Mouse (Mus musculus): ENCODE measurements at regions not wholly inside any gene's neighbourhood (a gene's known extent, or its start where the extent isn't known, plus 50 kb on each side); places are given as distances from the start of the nearest gene placed in this dataset.

DNA sequence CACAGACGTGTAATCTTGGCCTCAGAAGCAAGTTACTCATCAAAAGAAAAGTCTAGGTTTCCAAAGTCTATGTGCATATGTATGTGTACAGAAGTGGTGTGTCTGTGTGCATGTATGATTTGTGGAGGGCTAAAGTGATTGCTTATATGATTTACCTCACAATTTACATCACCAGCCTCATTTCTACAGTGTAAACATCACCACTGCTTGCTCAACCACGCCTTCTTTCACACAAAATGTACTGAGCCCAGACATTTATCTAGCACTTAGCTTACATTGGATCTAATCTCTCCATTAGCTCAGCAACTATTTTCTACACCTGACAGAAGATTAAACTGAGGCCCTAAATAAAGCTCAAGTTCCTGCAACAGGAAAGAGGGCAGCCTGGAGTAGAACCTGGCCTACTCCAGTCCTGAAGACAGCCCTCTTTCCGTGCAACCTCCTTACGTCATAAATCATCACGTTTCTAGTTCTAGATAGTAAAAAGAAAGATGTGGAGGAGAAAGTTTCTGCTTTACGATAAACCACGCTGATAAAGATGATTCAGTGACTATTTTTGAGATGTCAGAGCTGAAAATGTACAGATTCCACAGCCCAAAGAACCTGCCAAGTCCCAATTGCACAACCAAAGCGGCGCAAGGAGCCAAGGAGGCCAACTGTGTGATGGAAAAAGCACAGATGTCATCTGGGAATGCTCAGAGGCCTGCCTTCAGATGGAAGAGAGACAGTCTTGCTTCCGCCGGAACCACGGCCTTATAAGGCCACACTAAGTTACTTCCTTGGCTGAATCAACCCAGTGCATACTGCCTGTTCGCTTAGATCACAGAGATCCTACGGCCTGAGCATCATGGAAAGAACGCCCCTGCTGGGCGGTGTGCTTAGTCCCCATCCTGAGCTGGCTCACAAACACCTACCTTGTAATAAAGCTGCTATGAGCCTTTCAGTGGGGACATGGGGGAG, 72.5 kb upstream of the Thbs1 start:
- no peaks in the 10 kb centered on the region for H3K79me2 ChIP-seq (ENCODE audit: control insufficient read depth, insufficient read depth, low read length)
- no peak overlapping the region for H3K9ac ChIP-seq (ENCODE audit: low read depth, low read length)
- H3K27ac ChIP-seq (replicated peaks; ENCODE audit: insufficient read depth, low read depth, low read length), result no peak overlapping the region
- no peaks in the 10 kb centered on the region for H3K36me3 ChIP-seq (ENCODE audit: control insufficient read depth, insufficient read depth, low read length)
- TF ChIP-seq CTCF (IDR thresholded peaks at IDR 0.05; ENCODE audit: low read depth, low read length) (no peak), POLR2A (IDR thresholded peaks at IDR 0.05; ENCODE audit: extremely low read depth, insufficient read depth, low read length) (no peak)
- H3K27me3 ChIP-seq (ENCODE audit: control insufficient read depth, insufficient read depth, low read length), result no peaks in the 10 kb centered on the region
- peaks cover 2% of the 10 kb centered on the region; the same call in 1 of the 2 replicates for H3K4me1 ChIP-seq (ENCODE audit: control insufficient read depth, insufficient read depth, low read length)
- WGBS, result 89% methylated on average over 16 of the region's 16 CpGs
- H3K4me3 ChIP-seq (ENCODE audit: insufficient read depth, low read depth, low read length), result no peak overlapping the region
- peak; percentile 19 for DNase-seq (ENCODE audit: extremely low read depth, low read depth, low spot score)

DNA sequence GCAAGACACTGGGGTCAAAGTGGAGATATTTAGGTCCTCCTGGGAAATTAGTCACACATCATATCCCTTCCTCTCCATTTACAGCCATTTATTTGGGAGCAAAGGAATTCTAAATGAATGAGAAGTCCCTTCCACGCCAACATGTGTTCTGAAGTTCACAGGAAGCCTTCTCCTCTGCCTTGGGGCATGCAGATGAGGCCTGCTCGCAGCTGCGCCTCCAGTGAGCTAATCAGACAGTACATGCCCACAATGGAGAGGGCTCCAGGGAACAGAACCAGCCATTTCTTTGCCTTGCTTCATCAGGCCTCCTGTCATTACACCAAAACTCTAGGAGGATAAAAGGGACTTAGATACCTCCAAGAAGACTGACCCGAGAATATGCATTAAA, 71.9 kb upstream of the Thbs1 start:
- peaks cover 2% of the 10 kb centered on the region; the same call in 1 of the 2 replicates for H3K4me1 ChIP-seq (ENCODE audit: control insufficient read depth, insufficient read depth, low read length)
- H3K9ac ChIP-seq (ENCODE audit: low read depth, low read length), result no peak overlapping the region
- no peaks in the 10 kb centered on the region for H3K27me3 ChIP-seq (ENCODE audit: control insufficient read depth, insufficient read depth, low read length)
- no peak overlapping the region for H3K27ac ChIP-seq (replicated peaks; ENCODE audit: insufficient read depth, low read depth, low read length)
- H3K4me3 ChIP-seq (ENCODE audit: insufficient read depth, low read depth, low read length), result no peak overlapping the region
- no peaks in the 10 kb centered on the region for H3K79me2 ChIP-seq (ENCODE audit: control insufficient read depth, insufficient read depth, low read length)
- no peaks in the 10 kb centered on the region for H3K36me3 ChIP-seq (ENCODE audit: control insufficient read depth, insufficient read depth, low read length)
- DNase-seq (ENCODE audit: extremely low read depth, low read depth, low spot score), result no peak
- no peak for TF ChIP-seq CTCF (IDR thresholded peaks at IDR 0.05; ENCODE audit: low read depth, low read length)
- no peak for TF ChIP-seq POLR2A (IDR thresholded peaks at IDR 0.05; ENCODE audit: extremely low read depth, insufficient read depth, low read length)
- WGBS, result 83% methylated on average over 4 of the region's 4 CpGs

DNA sequence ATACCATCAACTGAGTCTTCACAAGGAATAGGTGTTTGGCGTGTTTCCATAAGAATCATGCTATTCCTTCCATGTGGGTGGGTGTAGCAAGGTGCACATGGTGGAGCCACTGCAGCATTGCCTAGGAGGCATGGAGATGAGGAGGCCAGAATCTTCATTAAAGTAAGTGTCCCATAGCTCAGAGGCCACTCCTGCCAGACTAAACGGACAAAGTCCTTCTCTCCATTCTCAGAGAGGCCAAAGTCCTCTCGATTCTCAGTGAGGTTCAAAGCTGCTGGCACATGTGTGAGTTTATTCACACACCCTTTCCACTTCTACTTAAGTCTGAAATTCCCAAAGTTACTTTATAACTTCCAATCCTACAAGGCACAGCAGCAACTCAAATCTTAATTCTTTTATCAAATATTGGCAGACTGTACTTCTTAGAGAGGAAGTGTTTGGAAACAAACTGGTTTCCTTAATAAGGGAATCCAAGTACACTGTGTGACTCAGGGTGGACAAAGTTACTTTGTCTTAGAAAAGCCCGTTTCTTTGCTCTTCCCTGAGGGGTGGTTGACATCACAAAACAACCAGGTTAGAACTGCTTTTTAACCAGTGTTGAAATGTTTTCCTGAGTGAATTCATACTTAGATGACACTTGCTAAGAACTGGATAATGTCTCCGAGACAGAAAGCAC, 69.2 kb upstream of the Thbs1 start:
- Histone ChIP-seq H3K27ac (replicated peaks; ENCODE audit: insufficient read depth, low read depth, low read length) (no peak overlapping the region), H3K4me3 (ENCODE audit: insufficient read depth, low read depth, low read length) (no peak overlapping the region), H3K9ac (ENCODE audit: low read depth, low read length) (no peak overlapping the region), H3K4me1 (ENCODE audit: control insufficient read depth, insufficient read depth, low read length) (peaks cover 2% of the 10 kb centered on the region; the same call in 1 of the 2 replicates), H3K79me2 (ENCODE audit: control insufficient read depth, insufficient read depth, low read length) (no peaks in the 10 kb centered on the region), H3K36me3 (ENCODE audit: control insufficient read depth, insufficient read depth, low read length) (no peaks in the 10 kb centered on the region), H3K27me3 (ENCODE audit: control insufficient read depth, insufficient read depth, low read length) (no peaks in the 10 kb centered on the region)
- WGBS, result 42% methylated on average over 5 of the region's 5 CpGs
- DNase-seq (ENCODE audit: extremely low read depth, low read depth, low spot score), result peak; percentile 79
- TF ChIP-seq CTCF (IDR thresholded peaks at IDR 0.05; ENCODE audit: low read depth, low read length) (no peak), POLR2A (IDR thresholded peaks at IDR 0.05; ENCODE audit: extremely low read depth, insufficient read depth, low read length) (no peak)

DNA sequence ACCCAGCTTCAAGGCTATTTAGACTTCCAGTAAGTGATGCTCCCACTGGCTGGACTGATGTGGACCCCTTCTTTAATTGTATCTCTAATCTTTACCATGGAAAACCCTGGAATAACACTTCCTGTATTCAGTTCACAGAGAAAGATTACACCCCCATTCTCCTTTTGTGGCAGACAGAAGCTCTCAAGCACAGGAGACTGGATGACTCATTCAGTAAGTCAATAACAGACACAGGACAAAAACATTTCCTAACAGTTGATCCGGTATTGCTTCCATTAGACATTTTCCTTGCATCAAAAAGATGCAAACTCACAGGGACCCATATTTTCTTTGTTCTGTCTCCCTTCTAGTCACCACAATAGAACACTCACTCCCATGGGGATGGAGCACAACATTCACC, 67.0 kb upstream of the Thbs1 start:
- H3K4me1 ChIP-seq (ENCODE audit: control insufficient read depth, insufficient read depth, low read length), result peaks cover 2% of the 10 kb centered on the region; the same call in 1 of the 2 replicates
- H3K36me3 ChIP-seq (ENCODE audit: control insufficient read depth, insufficient read depth, low read length), result no peaks in the 10 kb centered on the region
- no peaks in the 10 kb centered on the region for H3K27me3 ChIP-seq (ENCODE audit: control insufficient read depth, insufficient read depth, low read length)
- 49% methylated on average over 1 of the region's 1 CpGs for WGBS
- H3K79me2 ChIP-seq (ENCODE audit: control insufficient read depth, insufficient read depth, low read length), result no peaks in the 10 kb centered on the region
- no peak overlapping the region for H3K4me3 ChIP-seq (ENCODE audit: insufficient read depth, low read depth, low read length)
- H3K27ac ChIP-seq (replicated peaks; ENCODE audit: insufficient read depth, low read depth, low read length), result no peak overlapping the region
- no peak for DNase-seq (ENCODE audit: extremely low read depth, low read depth, low spot score)
- TF ChIP-seq CTCF (IDR thresholded peaks at IDR 0.05; ENCODE audit: low read depth, low read length) (no peak), POLR2A (IDR thresholded peaks at IDR 0.05; ENCODE audit: extremely low read depth, insufficient read depth, low read length) (no peak)
- H3K9ac ChIP-seq (ENCODE audit: low read depth, low read length), result no peak overlapping the region

DNA sequence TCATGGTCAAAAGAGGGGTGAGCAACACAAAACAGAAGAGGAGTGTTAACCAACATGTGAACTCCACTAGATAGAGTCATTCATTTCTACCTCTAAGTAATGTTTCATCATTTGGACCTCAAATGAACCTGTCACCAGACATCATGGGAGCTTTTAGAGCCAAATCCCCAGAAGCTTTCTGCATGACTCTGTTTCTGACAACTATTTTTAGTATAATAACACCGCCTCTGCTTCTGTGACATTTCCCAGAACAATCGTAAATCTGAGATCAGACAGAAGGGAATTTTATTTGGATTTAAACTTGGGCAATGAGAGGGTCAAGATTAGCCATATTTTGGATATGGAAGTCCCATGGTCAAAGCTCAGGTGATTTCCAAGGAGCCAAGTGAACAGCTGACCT, 61.4 kb upstream of the Thbs1 start:
- TF ChIP-seq CTCF (IDR thresholded peaks at IDR 0.05; ENCODE audit: low read depth, low read length) (no peak), POLR2A (IDR thresholded peaks at IDR 0.05; ENCODE audit: extremely low read depth, insufficient read depth, low read length) (no peak)
- DNase-seq (ENCODE audit: extremely low read depth, low read depth, low spot score), result no peak
- Histone ChIP-seq H3K27ac (replicated peaks; ENCODE audit: insufficient read depth, low read depth, low read length) (no peak overlapping the region), H3K4me1 (ENCODE audit: control insufficient read depth, insufficient read depth, low read length) (no peaks in the 10 kb centered on the region), H3K79me2 (ENCODE audit: control insufficient read depth, insufficient read depth, low read length) (no peaks in the 10 kb centered on the region), H3K4me3 (ENCODE audit: insufficient read depth, low read depth, low read length) (no peak overlapping the region), H3K9ac (ENCODE audit: low read depth, low read length) (no peak overlapping the region), H3K36me3 (ENCODE audit: control insufficient read depth, insufficient read depth, low read length) (no peaks in the 10 kb centered on the region), H3K27me3 (ENCODE audit: control insufficient read depth, insufficient read depth, low read length) (no peaks in the 10 kb centered on the region)
- WGBS, result 94% methylated on average over 2 of the region's 2 CpGs

Measured in liver, adult 2 months (tissue).